Mouse (Mus musculus): ENCODE measurements at regions not wholly inside any gene's neighbourhood (a gene's known extent, or its start where the extent isn't known, plus 50 kb on each side); places are given as distances from the start of the nearest gene placed in this dataset.
"Not testable (repeated sequence)": the region's sequence is repeated elsewhere in the genome, so short reads cannot be mapped to it uniquely, and the experiment has no call there.

GRCm38 (mm10) chr6:107229843-107230242, 299.7 kb upstream of the Lrrn1 start:
- not testable (repeated sequence) for H3K27ac ChIP-seq (ENCODE audit: low read depth, low read length); H3K9me3 ChIP-seq (replicated peaks; ENCODE audit: control insufficient read depth, low read length); H3K27me3 ChIP-seq (replicated peaks; ENCODE audit: control insufficient read depth, insufficient read depth, low read length); H3K36me3 ChIP-seq (ENCODE audit: control insufficient read depth, insufficient read depth, low read length); H3K4me2 ChIP-seq (ENCODE audit: low read length); H3K4me1 ChIP-seq (ENCODE audit: control insufficient read depth, insufficient read depth, low read length); DNase-seq (ENCODE audit: low spot score); H3K4me3 ChIP-seq (ENCODE audit: low read depth, low read length); H3K9ac ChIP-seq (ENCODE audit: low read length); ATAC-seq
- 79% methylated on average over 6 of the region's 6 CpGs for WGBS

DNA sequence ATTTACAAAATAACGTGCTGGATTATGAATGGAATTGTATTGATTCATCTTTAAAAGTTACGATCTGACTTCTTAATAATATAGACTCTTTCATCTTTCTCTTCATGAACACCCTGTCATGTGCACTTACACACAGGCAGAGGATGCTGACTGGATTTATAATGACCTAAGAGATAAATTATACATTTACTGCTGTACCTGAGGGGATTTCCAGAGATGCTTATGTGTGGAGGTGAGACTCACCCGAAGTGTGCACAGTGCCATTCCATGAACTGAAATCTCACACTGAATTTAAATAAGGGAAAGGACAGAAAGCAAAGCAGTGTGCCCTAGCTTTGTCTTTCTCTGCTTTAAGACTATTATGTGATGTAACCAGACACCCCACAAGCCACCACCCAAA, 291.9 kb upstream of the Lrrn1 start:
- no peaks in the 10 kb centered on the region for H3K27me3 ChIP-seq (replicated peaks; ENCODE audit: control insufficient read depth, insufficient read depth, low read length)
- no peak overlapping the region for H3K4me2 ChIP-seq (ENCODE audit: low read length)
- H3K9me3 ChIP-seq (replicated peaks; ENCODE audit: control insufficient read depth, low read length), result no peaks in the 10 kb centered on the region
- no peaks in the 10 kb centered on the region for H3K4me1 ChIP-seq (ENCODE audit: control insufficient read depth, insufficient read depth, low read length)
- H3K27ac ChIP-seq (ENCODE audit: low read depth, low read length), result no peak overlapping the region
- no peak overlapping the region for H3K9ac ChIP-seq (ENCODE audit: low read length)
- H3K36me3 ChIP-seq (ENCODE audit: control insufficient read depth, insufficient read depth, low read length), result no peaks in the 10 kb centered on the region
- 88% methylated on average over 3 of the region's 3 CpGs for WGBS
- no peak for DNase-seq (ENCODE audit: low spot score)
- H3K4me3 ChIP-seq (ENCODE audit: low read depth, low read length), result no peak overlapping the region
- no peak for ATAC-seq

GRCm38 (mm10) chr6:107243981-107244380, 285.6 kb upstream of the Lrrn1 start:
- ATAC-seq (no peak), DNase-seq (ENCODE audit: low spot score) (peak; percentile 29)
- Histone ChIP-seq H3K9me3 (replicated peaks; ENCODE audit: control insufficient read depth, low read length) (no peaks in the 10 kb centered on the region), H3K27me3 (replicated peaks; ENCODE audit: control insufficient read depth, insufficient read depth, low read length) (no peaks in the 10 kb centered on the region), H3K4me2 (ENCODE audit: low read length) (no peak overlapping the region), H3K4me1 (ENCODE audit: control insufficient read depth, insufficient read depth, low read length) (no peaks in the 10 kb centered on the region), H3K36me3 (ENCODE audit: control insufficient read depth, insufficient read depth, low read length) (no peaks in the 10 kb centered on the region), H3K9ac (ENCODE audit: low read length) (no peak overlapping the region), H3K4me3 (ENCODE audit: low read depth, low read length) (no peak overlapping the region), H3K27ac (ENCODE audit: low read depth, low read length) (no peak overlapping the region)
- 80% methylated on average over 3 of the region's 3 CpGs for WGBS

- H3K9me3 ChIP-seq (replicated peaks; ENCODE audit: control insufficient read depth, low read length), result no peaks in the 10 kb centered on the region
- H3K4me1 ChIP-seq (ENCODE audit: control insufficient read depth, insufficient read depth, low read length), result no peaks in the 10 kb centered on the region
- no peak overlapping the region for H3K9ac ChIP-seq (ENCODE audit: low read length)
- no peak overlapping the region for H3K4me2 ChIP-seq (ENCODE audit: low read length)
- no peak for DNase-seq (ENCODE audit: low spot score)
- H3K36me3 ChIP-seq (ENCODE audit: control insufficient read depth, insufficient read depth, low read length), result no peaks in the 10 kb centered on the region
- no peaks in the 10 kb centered on the region for H3K27me3 ChIP-seq (replicated peaks; ENCODE audit: control insufficient read depth, insufficient read depth, low read length)
- H3K4me3 ChIP-seq (ENCODE audit: low read depth, low read length), result no peak overlapping the region
- H3K27ac ChIP-seq (ENCODE audit: low read depth, low read length), result no peak overlapping the region
- ATAC-seq, result no peak
- WGBS, result 95% methylated on average over 15 of the region's 15 CpGs
These were observed 249.2 kb upstream of the Lrrn1 start for GRCm38 (mm10) chr6:107280348-107280747.

- H3K27ac ChIP-seq (ENCODE audit: low read depth, low read length), result no peak overlapping the region
- H3K9ac ChIP-seq (ENCODE audit: low read length), result no peak overlapping the region
- DNase-seq (ENCODE audit: low spot score), result peak; percentile 43
- no peaks in the 10 kb centered on the region for H3K9me3 ChIP-seq (replicated peaks; ENCODE audit: control insufficient read depth, low read length)
- H3K36me3 ChIP-seq (ENCODE audit: control insufficient read depth, insufficient read depth, low read length), result no peaks in the 10 kb centered on the region
- no peak overlapping the region for H3K4me3 ChIP-seq (ENCODE audit: low read depth, low read length)
- H3K27me3 ChIP-seq (replicated peaks; ENCODE audit: control insufficient read depth, insufficient read depth, low read length), result no peaks in the 10 kb centered on the region
- H3K4me2 ChIP-seq (ENCODE audit: low read length), result no peak overlapping the region
- WGBS, result 72% methylated on average over 3 of the region's 3 CpGs
- 0 out of 2 replicates have a peak, but pooled peaks have one; percentile 57 for ATAC-seq
- no peaks in the 10 kb centered on the region for H3K4me1 ChIP-seq (ENCODE audit: control insufficient read depth, insufficient read depth, low read length)
These were observed 238.7 kb upstream of the Lrrn1 start for GRCm38 (mm10) chr6:107290850-107291249.

DNA sequence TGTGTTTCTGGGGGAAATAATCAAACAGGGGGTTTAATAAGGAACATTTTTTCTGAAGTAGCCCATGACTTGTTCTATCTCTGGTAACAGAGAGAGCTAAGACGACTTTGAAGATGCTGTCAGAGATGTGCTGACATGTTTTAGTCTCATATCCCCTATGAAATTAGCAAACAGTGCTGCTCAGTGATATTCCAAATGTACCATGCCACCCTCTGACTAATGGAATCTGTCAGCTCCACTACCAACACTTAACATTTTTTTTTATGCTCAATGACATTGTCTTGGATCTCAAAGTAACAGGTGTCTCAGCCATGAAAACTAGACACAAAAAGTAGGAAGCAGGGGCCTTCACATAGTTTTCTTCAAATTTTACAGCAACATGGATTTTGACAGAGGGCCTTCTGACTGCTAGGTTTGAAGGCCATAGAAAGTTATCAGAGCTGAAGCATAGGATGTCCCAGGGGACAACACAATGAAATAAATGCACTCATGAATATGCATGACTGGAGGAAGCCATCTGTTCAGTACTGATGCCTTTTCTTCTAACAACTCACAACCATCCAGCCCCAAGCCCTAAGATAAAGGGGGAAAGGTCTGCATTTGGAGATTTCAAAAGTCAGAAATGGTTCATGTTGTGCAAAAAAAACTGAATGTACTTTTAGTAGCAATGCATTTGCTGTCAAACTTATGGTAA, 225.7 kb upstream of the Lrrn1 start:
- no peaks in the 10 kb centered on the region for H3K27me3 ChIP-seq (replicated peaks; ENCODE audit: control insufficient read depth, insufficient read depth, low read length)
- no peaks in the 10 kb centered on the region for H3K9me3 ChIP-seq (replicated peaks; ENCODE audit: control insufficient read depth, low read length)
- H3K4me1 ChIP-seq (ENCODE audit: control insufficient read depth, insufficient read depth, low read length), result no peaks in the 10 kb centered on the region; the same call in 1 of the 2 replicates
- DNase-seq (ENCODE audit: low spot score), result peak; percentile 67
- peak; percentile 90 for ATAC-seq
- 73% methylated on average over 1 of the region's 1 CpGs for WGBS
- no peak overlapping the region for H3K9ac ChIP-seq (ENCODE audit: low read length)
- H3K4me3 ChIP-seq (ENCODE audit: low read depth, low read length), result no peak overlapping the region
- no peaks in the 10 kb centered on the region for H3K36me3 ChIP-seq (ENCODE audit: control insufficient read depth, insufficient read depth, low read length)
- H3K4me2 ChIP-seq (ENCODE audit: low read length), result no peak overlapping the region
- H3K27ac ChIP-seq (ENCODE audit: low read depth, low read length), result no peak overlapping the region

- Histone ChIP-seq H3K9ac (ENCODE audit: low read length) (no peak overlapping the region), H3K4me2 (ENCODE audit: low read length) (no peak overlapping the region), H3K9me3 (replicated peaks; ENCODE audit: control insufficient read depth, low read length) (no peaks in the 10 kb centered on the region), H3K36me3 (ENCODE audit: control insufficient read depth, insufficient read depth, low read length) (no peaks in the 10 kb centered on the region), H3K4me3 (ENCODE audit: low read depth, low read length) (no peak overlapping the region), H3K27me3 (replicated peaks; ENCODE audit: control insufficient read depth, insufficient read depth, low read length) (no peaks in the 10 kb centered on the region), H3K4me1 (ENCODE audit: control insufficient read depth, insufficient read depth, low read length) (no peaks in the 10 kb centered on the region), H3K27ac (ENCODE audit: low read depth, low read length) (no peak overlapping the region)
- DNase-seq (ENCODE audit: low spot score), result no peak
- WGBS, result 89% methylated on average over 1 of the region's 1 CpGs
- no peak for ATAC-seq
These were observed 210.0 kb upstream of the Lrrn1 start for GRCm38 (mm10) chr6:107319565-107319964.

GRCm38 (mm10) chr6:107350503-107350902, 179.1 kb upstream of the Lrrn1 start:
- Histone ChIP-seq H3K9me3 (replicated peaks; ENCODE audit: control insufficient read depth, low read length) (no peaks in the 10 kb centered on the region), H3K36me3 (ENCODE audit: control insufficient read depth, insufficient read depth, low read length) (no peaks in the 10 kb centered on the region), H3K27ac (ENCODE audit: low read depth, low read length) (no peak overlapping the region), H3K4me3 (ENCODE audit: low read depth, low read length) (no peak overlapping the region), H3K9ac (ENCODE audit: low read length) (no peak overlapping the region), H3K27me3 (replicated peaks; ENCODE audit: control insufficient read depth, insufficient read depth, low read length) (no peaks in the 10 kb centered on the region), H3K4me1 (ENCODE audit: control insufficient read depth, insufficient read depth, low read length) (no peaks in the 10 kb centered on the region), H3K4me2 (ENCODE audit: low read length) (no peak overlapping the region)
- WGBS, result 78% methylated on average over 4 of the region's 4 CpGs
- DNase-seq (ENCODE audit: low spot score) (peak; percentile 3), ATAC-seq (no peak)

- no peak overlapping the region for H3K9ac ChIP-seq (ENCODE audit: low read length)
- H3K4me3 ChIP-seq (ENCODE audit: low read depth, low read length), result no peak overlapping the region
- H3K36me3 ChIP-seq (ENCODE audit: control insufficient read depth, insufficient read depth, low read length), result no peaks in the 10 kb centered on the region
- ATAC-seq, result 0 out of 2 replicates have a peak, but pooled peaks have one; percentile 15
- no peak overlapping the region for H3K4me2 ChIP-seq (ENCODE audit: low read length)
- no peaks in the 10 kb centered on the region for H3K4me1 ChIP-seq (ENCODE audit: control insufficient read depth, insufficient read depth, low read length)
- H3K27ac ChIP-seq (ENCODE audit: low read depth, low read length), result no peak overlapping the region
- no peak for DNase-seq (ENCODE audit: low spot score)
- no peaks in the 10 kb centered on the region for H3K9me3 ChIP-seq (replicated peaks; ENCODE audit: control insufficient read depth, low read length)
- no peaks in the 10 kb centered on the region for H3K27me3 ChIP-seq (replicated peaks; ENCODE audit: control insufficient read depth, insufficient read depth, low read length)
These were observed 154.3 kb upstream of the Lrrn1 start for GRCm38 (mm10) chr6:107375274-107375673.

Measured in forebrain, embryonic 14.5 days (tissue).